Mouse (Mus musculus): ENCODE measurements around the gene Plcb3.

Gene Plcb3

GRCm38 (mm10) chr19:6969665-6970381 is 6.4 kb downstream of the Plcb3 start:
- peak; percentile 46 for DNase-seq

- DNase-seq: no peak
Observed at GRCm38 (mm10) chr19:6969291-6969664, 7.0 kb downstream of the Plcb3 start.

- DNase-seq: no peak
Observed at GRCm38 (mm10) chr19:6968491-6969271, 7.6 kb downstream of the Plcb3 start.

GRCm38 (mm10) chr19:6956461-6956860 is 19.8 kb downstream of the Plcb3 start:
- no peak for DNase-seq

- peak; percentile 43 for DNase-seq
Observed at GRCm38 (mm10) chr19:6955424-6955823, 20.8 kb downstream of the Plcb3 start.

- DNase-seq: peak; percentile 74
Observed at GRCm38 (mm10) chr19:6954046-6954445, 22.2 kb downstream of the Plcb3 start.

- DNase-seq: peak; percentile 70
Observed at GRCm38 (mm10) chr19:6952712-6953037, 23.6 kb downstream of the Plcb3 start.

- DNase-seq: peak; percentile 89
Observed at GRCm38 (mm10) chr19:6951994-6952711, 24.1 kb downstream of the Plcb3 start.

GRCm38 (mm10) chr19:6951381-6951968 is 24.8 kb downstream of the Plcb3 start:
- peak; percentile 96 for DNase-seq

- peak; percentile 77 for DNase-seq
Observed at GRCm38 (mm10) chr19:6950613-6951153, 25.6 kb downstream of the Plcb3 start.

- DNase-seq: peak; percentile 56
Observed at GRCm38 (mm10) chr19:6949951-6950350, 26.3 kb downstream of the Plcb3 start.

- DNase-seq: no peak
Observed at GRCm38 (mm10) chr19:6949532-6949931, 26.7 kb downstream of the Plcb3 start.

GRCm38 (mm10) chr19:6948186-6948585 is 28.1 kb downstream of the Plcb3 start:
- DNase-seq: peak; percentile 87

GRCm38 (mm10) chr19:6947742-6948141 is 28.5 kb downstream of the Plcb3 start:
- DNase-seq: no peak

GRCm38 (mm10) chr19:6943709-6944108 is 32.6 kb downstream of the Plcb3 start:
- peak; percentile 61 for DNase-seq

GRCm38 (mm10) chr19:6942764-6943163 is 33.5 kb downstream of the Plcb3 start:
- peak; percentile 66 for DNase-seq

GRCm38 (mm10) chr19:6942249-6942691 is 34.0 kb downstream of the Plcb3 start, which contains the start of gene Gpr137:
TSS of gene Gpr137 (minus strand) at chr19:6942480.
- peak; percentile 95 for DNase-seq

GRCm38 (mm10) chr19:6941372-6942248 is 34.7 kb downstream of the Plcb3 start, which contains the start of gene Bad:
TSS of gene Bad (plus strand) at chr19:6941861.
- DNase-seq: peak; percentile 93

GRCm38 (mm10) chr19:6940396-6941351 is 35.6 kb downstream of the Plcb3 start:
- DNase-seq: peak; percentile 77

All from cerebellum, adult 9-11 months (tissue).